Mouse (Mus musculus) ES-E14 (cell line): ENCODE measurements at regions not wholly inside any gene's neighbourhood (a gene's known extent, or its start where the extent isn't known, plus 50 kb on each side); places are given as distances from the start of the nearest gene placed in this dataset.

Experiments used
- DNase-seq: peaks from one replicate; pipeline ENCODE4 v3.0.0-alpha.2; 2013; ENCODE audit warnings: low read depth, low spot score
- H3K27ac ChIP-seq: 2 replicates; pipeline ENCODE4 v1.5.1; 2012; ENCODE audit warnings: low read depth, mild to moderate bottlenecking, low read length, moderate library complexity, mixed read lengths; ENCODE audit not compliant: poor library complexity, insufficient read depth, severe bottlenecking
- H3K36me3 ChIP-seq: 2 replicates; pipeline ENCODE4 v1.6.1; 2012; ENCODE audit warnings: mild to moderate bottlenecking, low read length, moderate library complexity, mixed read lengths; ENCODE audit not compliant: control insufficient read depth, poor library complexity, insufficient read depth, severe bottlenecking
- H3K4me1 ChIP-seq, 2 experiments: fragments of 150-350 bp in 1 of 2; sonication (generic) in 1 of 2; 2 replicates each; pipeline ENCODE4 v1.6.1; 2012; ENCODE audit warnings: low read length in 2 of 2, mild to moderate bottlenecking in 1 of 2, mixed read lengths in 1 of 2; ENCODE audit not compliant: control insufficient read depth in 2 of 2, insufficient read depth in 2 of 2, poor library complexity in 1 of 2
- H3K4me3 ChIP-seq, 2 experiments: fragments of 150-350 bp in 1 of 2; sonication (generic) in 1 of 2; 2 replicates each; pipeline ENCODE4 v1.5.1; 2012; ENCODE audit warnings: low read length in 2 of 2, low read depth in 1 of 2, mild to moderate bottlenecking in 1 of 2, mixed read lengths in 1 of 2; ENCODE audit not compliant: insufficient read depth in 1 of 2, poor library complexity in 1 of 2, severe bottlenecking in 1 of 2
- H3K9ac ChIP-seq: 2 replicates; pipeline ENCODE4 v1.6.1; 2012; ENCODE audit warnings: low read depth, mild to moderate bottlenecking, low read length, mixed read lengths; ENCODE audit not compliant: poor library complexity, insufficient read depth, severe bottlenecking
- H3K9me3 ChIP-seq: fragments of 150-350 bp; sonication (generic); 2 replicates; pipeline ENCODE4 v1.6.1; 2012; ENCODE audit warnings: low read depth, mild to moderate bottlenecking, low read length; ENCODE audit not compliant: control insufficient read depth, insufficient read depth
- CHD2 ChIP-seq: IDR thresholded peaks from 2 replicates; pipeline ENCODE4 v1.6.1; 2014; ENCODE audit warnings: mild to moderate bottlenecking, low read depth, low read length, inconsistent platforms
- HCFC1 ChIP-seq: IDR thresholded peaks from 2 replicates; pipeline ENCODE4 v1.6.1; 2012; ENCODE audit warnings: low read length, inconsistent platforms, borderline replicate concordance; ENCODE audit not compliant: insufficient read depth
- MAFK ChIP-seq: IDR thresholded peaks from 2 replicates; pipeline ENCODE4 v1.6.1; 2014; ENCODE audit warnings: mild to moderate bottlenecking, low read depth, low read length, inconsistent platforms; ENCODE audit not compliant: insufficient read depth
- ZC3H11A ChIP-seq: IDR thresholded peaks from 2 replicates; pipeline ENCODE4 v1.6.1; 2012; ENCODE audit warnings: low read depth, mild to moderate bottlenecking, inconsistent platforms, low read length, borderline replicate concordance
- ZNF384 ChIP-seq: IDR thresholded peaks from 2 replicates; pipeline ENCODE4 v1.6.1; 2012; ENCODE audit warnings: low read depth, low read length, inconsistent platforms
- in situ Hi-C, 2 experiments: fragments of 600-800 bp; cut with MboI; formaldehyde crosslinking; loops; one replicate each; pipeline ENCODE4 v1.15.1; 2025; ENCODE audit warnings: low sequenced_read_pairs in 2 of 2, inconsistent platforms in 1 of 2; ENCODE audit not compliant: unreplicated experiment in 2 of 2

DNA sequence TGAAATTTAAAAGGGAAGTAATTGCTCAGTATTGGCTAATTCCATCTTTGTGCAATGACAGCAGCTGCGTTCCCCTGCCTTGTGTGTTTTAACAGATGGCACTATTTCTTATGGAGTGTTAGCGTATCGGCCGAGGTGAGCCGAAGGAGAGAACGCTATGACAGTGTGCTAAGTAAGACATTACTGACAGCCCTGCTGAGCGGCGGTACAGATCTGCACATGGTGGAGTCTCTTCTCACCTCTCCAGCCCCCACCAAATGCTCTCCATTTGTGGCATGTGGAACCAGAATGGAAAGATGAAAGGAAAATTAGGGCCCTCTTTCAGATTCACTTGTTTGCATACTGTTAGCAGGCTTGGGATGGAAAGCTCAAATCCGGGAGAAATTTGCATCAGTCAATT, 291.5 kb downstream of the Rnf144b start:
- no peak for DNase-seq
- Histone ChIP-seq H3K27ac (no peak overlapping the region), H3K9me3 (no peaks in the 10 kb centered on the region), H3K9ac (no peak overlapping the region), H3K36me3 (no peaks in the 10 kb centered on the region), H3K4me3 (no peak overlapping the region), H3K4me1 (no peaks in the 10 kb centered on the region)
- TF ChIP-seq HCFC1 (no peak), ZNF384 (no peak), CHD2 (no peak), ZC3H11A (no peak)
- in situ Hi-C loops, result no loop called here

DNA sequence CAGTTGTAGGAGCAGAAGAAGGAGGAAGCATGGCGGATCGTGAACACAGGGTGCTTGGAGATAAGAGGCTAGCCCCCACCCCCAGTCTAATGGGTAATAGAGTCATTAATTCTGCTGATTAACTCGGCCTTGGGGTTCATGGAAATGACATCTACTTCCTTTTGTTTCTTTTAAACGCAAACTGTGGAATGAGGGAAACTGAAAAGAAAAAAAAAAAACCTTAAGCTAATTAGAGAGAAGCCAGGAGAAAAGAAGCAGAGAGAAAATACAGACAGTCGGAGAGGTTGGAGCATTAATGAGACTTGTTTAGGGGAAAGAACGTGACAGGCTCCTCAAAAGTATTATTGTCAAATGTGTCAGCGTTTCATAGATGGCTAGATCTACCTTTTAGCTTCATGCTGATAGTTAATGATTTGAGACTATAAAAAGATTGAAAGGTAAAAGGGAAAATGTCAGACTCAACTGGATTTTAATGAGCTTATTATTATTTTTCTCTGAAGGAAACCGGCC, 307.5 kb downstream of the Rnf144b start:
- no peak overlapping the region for H3K27ac ChIP-seq
- no peaks in the 10 kb centered on the region for H3K36me3 ChIP-seq
- in situ Hi-C loops, result no loop called here
- no peaks in the 10 kb centered on the region for H3K9me3 ChIP-seq
- no peak for DNase-seq
- H3K4me3 ChIP-seq, result no peak overlapping the region
- H3K9ac ChIP-seq, result no peak overlapping the region
- H3K4me1 ChIP-seq, result no peaks in the 10 kb centered on the region
- TF ChIP-seq CHD2 (no peak), HCFC1 (no peak), ZNF384 (no peak), ZC3H11A (no peak), MAFK (no peak)

DNA sequence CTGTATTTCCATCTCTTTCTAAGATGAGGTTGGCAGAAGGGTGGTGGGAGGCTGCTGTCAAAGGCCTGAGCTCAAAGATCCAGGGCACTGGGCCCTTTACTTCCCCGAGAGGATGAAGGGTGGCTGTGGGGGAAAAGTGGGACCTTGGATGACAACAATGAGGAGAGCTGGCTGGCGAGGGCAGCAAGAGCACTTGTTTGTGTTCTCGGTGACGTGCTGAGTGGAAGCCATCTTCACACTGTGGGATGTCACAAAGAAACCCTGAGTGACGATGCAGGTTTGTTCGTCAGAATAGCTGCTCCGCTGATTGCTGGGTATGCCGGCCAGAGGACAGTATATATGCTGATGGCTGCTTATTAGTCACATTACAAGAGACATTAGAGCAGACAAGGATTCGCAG, 308.0 kb downstream of the Rnf144b start:
- Histone ChIP-seq H3K9ac (no peak overlapping the region), H3K27ac (no peak overlapping the region), H3K4me1 (no peaks in the 10 kb centered on the region), H3K9me3 (no peaks in the 10 kb centered on the region), H3K4me3 (no peak overlapping the region), H3K36me3 (no peaks in the 10 kb centered on the region)
- no peak for DNase-seq
- in situ Hi-C loops, result no loop called here
- TF ChIP-seq ZNF384 (no peak), HCFC1 (no peak), CHD2 (no peak), ZC3H11A (no peak), MAFK (no peak)

DNA sequence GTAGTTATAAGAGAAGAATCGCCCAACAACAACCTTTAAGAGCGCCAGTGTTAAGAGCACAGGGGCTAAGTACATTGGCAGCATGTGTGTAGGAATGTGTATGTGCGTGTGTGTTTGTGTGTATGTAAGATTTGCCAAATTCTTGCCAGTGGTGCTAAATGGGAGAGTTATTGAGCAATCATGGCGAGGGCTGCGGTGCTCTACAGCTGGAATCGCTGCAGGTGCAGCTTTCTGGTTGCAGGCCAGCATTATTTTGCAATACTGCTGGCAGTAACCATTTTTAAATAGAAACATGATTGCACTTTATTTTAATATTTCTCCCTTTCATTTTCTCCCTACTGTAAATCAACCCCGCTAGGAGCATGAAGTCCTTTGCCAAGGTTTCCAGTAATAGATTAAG, 313.2 kb downstream of the Rnf144b start:
- Histone ChIP-seq H3K9ac (no peak overlapping the region), H3K4me1 (no peaks in the 10 kb centered on the region), H3K27ac (no peak overlapping the region), H3K4me3 (no peak overlapping the region), H3K36me3 (no peaks in the 10 kb centered on the region), H3K9me3 (no peaks in the 10 kb centered on the region)
- no peak for TF ChIP-seq HCFC1
- no peak for TF ChIP-seq MAFK
- TF ChIP-seq ZC3H11A, result no peak
- TF ChIP-seq CHD2, result no peak
- TF ChIP-seq ZNF384, result no peak
- DNase-seq, result no peak
- in situ Hi-C loops, result no loop called here

DNA sequence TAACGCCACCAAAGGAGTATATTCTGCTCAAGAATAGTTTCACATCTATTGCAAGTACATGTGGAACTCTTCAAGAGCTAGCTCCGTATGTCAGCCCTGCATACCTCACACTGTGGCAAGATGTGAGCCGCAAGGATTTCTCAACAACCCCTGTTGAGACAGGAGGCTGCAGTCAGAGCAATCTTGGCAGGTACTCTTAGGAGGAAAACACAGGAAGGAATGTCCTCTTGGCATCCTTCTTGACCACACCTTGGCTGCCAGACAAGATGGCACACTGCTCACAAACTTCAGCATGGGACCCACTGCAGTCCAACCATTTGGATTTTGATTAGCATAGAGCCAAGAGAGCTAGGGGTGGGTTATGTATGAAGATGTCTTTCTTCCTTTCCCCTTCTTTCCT, 322.4 kb downstream of the Rnf144b start:
- no peak overlapping the region for H3K4me3 ChIP-seq
- no peak for TF ChIP-seq ZNF384
- DNase-seq, result no peak

More for the DNA sequence above, 322.4 kb downstream of the Rnf144b start:
- H3K4me1 ChIP-seq, result no peaks in the 10 kb centered on the region
- H3K36me3 ChIP-seq, result no peaks in the 10 kb centered on the region
- in situ Hi-C loops, result no loop called here
- H3K9me3 ChIP-seq, result no peaks in the 10 kb centered on the region
- no peak overlapping the region for H3K9ac ChIP-seq
- H3K27ac ChIP-seq, result no peak overlapping the region
